Mouse (Mus musculus) CH12.LX (cell line): Measurements from ENCODE around the gene Selp. TPM values are rescaled to one million over a fixed set of nuclear protein-coding genes. Genes with fewer than 3 reads are reported as not detected.

Source experiments
- DNase-seq: peaks from one replicate; pipeline ENCODE4 v3.0.0-alpha.2; 2013; ENCODE audit errors: extremely low read depth
- H3K27ac ChIP-seq: 2 replicates; pipeline ENCODE4 v1.5.1; 2012; ENCODE audit warnings: low read depth, mild to moderate bottlenecking, control low read depth, moderate library complexity; ENCODE audit not compliant: insufficient read depth
- H3K27me3 ChIP-seq: replicated peaks from 2 replicates; pipeline ENCODE3; 2012; ENCODE audit warnings: inconsistent platforms
- H3K36me3 ChIP-seq, 2 experiments: replicated peaks in 1 of 2; 2 replicates each; pipeline versions ENCODE3 to v1.6.1; 2012; ENCODE audit warnings: inconsistent platforms in 1 of 2, low read length in 1 of 2, mild to moderate bottlenecking in 1 of 2, mixed read lengths in 1 of 2, moderate library complexity in 1 of 2; ENCODE audit not compliant: control insufficient read depth in 1 of 2, insufficient read depth in 1 of 2
- H3K4me1 ChIP-seq, 2 experiments: 2 replicates each; pipeline ENCODE4 v1.6.1; 2012; ENCODE audit warnings: inconsistent platforms in 1 of 2, moderate library complexity in 1 of 2; ENCODE audit not compliant: insufficient read depth in 2 of 2, control insufficient read depth in 1 of 2
- H3K4me2 ChIP-seq: 2 replicates; pipeline ENCODE4 v1.6.1; 2012; ENCODE audit warnings: low read depth, mild to moderate bottlenecking, control low read depth; ENCODE audit not compliant: poor library complexity, insufficient read depth, severe bottlenecking
- H3K4me3 ChIP-seq, 3 experiments: fragments of 150-350 bp in 1 of 3; sonication (generic) in 1 of 3; replicated peaks in 1 of 3; 2 replicates each; pipeline versions ENCODE3 to v1.5.1; 2011 to 2012; ENCODE audit warnings: low read depth in 2 of 3, low read length in 2 of 3, mild to moderate bottlenecking in 2 of 3, moderate library complexity in 2 of 3, control low read depth in 1 of 3, improper control_type of control experiment in 1 of 3, inconsistent platforms in 1 of 3, mixed read lengths in 1 of 3; ENCODE audit not compliant: poor library complexity in 1 of 3
- H3K79me2 ChIP-seq: replicated peaks from 2 replicates; pipeline ENCODE4 v1.6.1; 2012; ENCODE audit warnings: mild to moderate bottlenecking, moderate library complexity; ENCODE audit not compliant: control insufficient read depth, poor library complexity, insufficient read depth, severe bottlenecking; ENCODE audit errors: extremely low read depth
- H3K9ac ChIP-seq: 2 replicates; pipeline ENCODE4 v1.6.1; 2012; ENCODE audit warnings: low read depth, mild to moderate bottlenecking, control low read depth, moderate library complexity; ENCODE audit not compliant: insufficient read depth
- H3K9me3 ChIP-seq: replicated peaks from 2 replicates; pipeline ENCODE3; 2012; ENCODE audit warnings: low read length, inconsistent platforms, mixed read lengths
- BHLHE40 ChIP-seq: IDR thresholded peaks from 2 replicates; pipeline ENCODE4 v1.6.1; 2011; ENCODE audit warnings: mild to moderate bottlenecking, low read depth, low read length, improper control_type of control experiment
- CHD1 ChIP-seq: IDR thresholded peaks from 2 replicates; pipeline ENCODE4 v1.6.1; 2012; ENCODE audit warnings: low read depth, low read length, improper control_type of control experiment, inconsistent platforms
- CHD2 ChIP-seq: IDR thresholded peaks from 2 replicates; pipeline ENCODE4 v1.6.1; 2011; ENCODE audit warnings: low read length, improper control_type of control experiment
- CTCF ChIP-seq, 2 experiments: IDR thresholded peaks in 1 of 2; conservative IDR thresholded peaks in 1 of 2; 2 replicates each; pipeline ENCODE4 v1.5.1; 2011 to 2012; ENCODE audit warnings: low read depth in 2 of 2, low read length in 2 of 2, improper control_type of control experiment in 1 of 2, inconsistent platforms in 1 of 2, mild to moderate bottlenecking in 1 of 2, moderate library complexity in 1 of 2
- E2F4 ChIP-seq: IDR thresholded peaks from 2 replicates; pipeline ENCODE4 v1.6.1; 2011; ENCODE audit warnings: low read depth, low read length, improper control_type of control experiment; ENCODE audit not compliant: insufficient replicate concordance
- ELF1 ChIP-seq: IDR thresholded peaks from 2 replicates; pipeline ENCODE4 v1.6.1; 2014; ENCODE audit warnings: low read depth, mild to moderate bottlenecking, inconsistent platforms, low read length, improper control_type of control experiment
- EP300 ChIP-seq: IDR thresholded peaks from 2 replicates; pipeline ENCODE4 v1.6.1; 2011; ENCODE audit warnings: low read length, improper control_type of control experiment
- ETS1 ChIP-seq: conservative IDR thresholded peaks from 2 replicates; pipeline ENCODE4 v1.6.1; 2012; ENCODE audit warnings: low read depth, mild to moderate bottlenecking, inconsistent platforms, low read length, improper control_type of control experiment, moderate library complexity
- GABPA ChIP-seq: IDR thresholded peaks from 2 replicates; pipeline ENCODE4 v1.6.1; 2012; ENCODE audit warnings: low read depth, low read length, improper control_type of control experiment, inconsistent platforms; ENCODE audit not compliant: insufficient replicate concordance
- HCFC1 ChIP-seq: IDR thresholded peaks from 2 replicates; pipeline ENCODE4 v1.6.1; 2012; ENCODE audit warnings: low read depth, mild to moderate bottlenecking, inconsistent platforms, low read length, improper control_type of control experiment
- IRF4 ChIP-seq: IDR thresholded peaks from 2 replicates; pipeline ENCODE4 v1.6.1; 2014; ENCODE audit warnings: low read depth, mild to moderate bottlenecking, inconsistent platforms, low read length, improper control_type of control experiment
- JUN ChIP-seq: IDR thresholded peaks from 2 replicates; pipeline ENCODE4 v1.6.1; 2011; ENCODE audit warnings: low read depth, mild to moderate bottlenecking, low read length, improper control_type of control experiment, moderate library complexity; ENCODE audit not compliant: insufficient read depth
- JUND ChIP-seq: conservative IDR thresholded peaks from 2 replicates; pipeline ENCODE4 v1.6.1; 2011; ENCODE audit warnings: low read depth, low read length, improper control_type of control experiment
- KAT2A ChIP-seq: IDR thresholded peaks from 2 replicates; pipeline ENCODE4 v1.6.1; 2012; ENCODE audit warnings: low read length, improper control_type of control experiment, inconsistent platforms; ENCODE audit not compliant: insufficient replicate concordance
- MAFK ChIP-seq: IDR thresholded peaks from 2 replicates; pipeline ENCODE4 v1.6.1; 2011; ENCODE audit warnings: low read length, improper control_type of control experiment; ENCODE audit not compliant: insufficient replicate concordance
- MAX ChIP-seq: IDR thresholded peaks from 2 replicates; pipeline ENCODE4 v1.6.1; 2011; ENCODE audit warnings: low read length, improper control_type of control experiment
- MAZ ChIP-seq: IDR thresholded peaks from 2 replicates; pipeline ENCODE4 v1.6.1; 2012; ENCODE audit warnings: low read depth, mild to moderate bottlenecking, inconsistent platforms, low read length, improper control_type of control experiment, moderate library complexity
- MEF2A ChIP-seq: IDR thresholded peaks from 2 replicates; pipeline ENCODE4 v1.6.1; 2014; ENCODE audit warnings: low read depth, mild to moderate bottlenecking, inconsistent platforms, low read length, improper control_type of control experiment, borderline replicate concordance
- MXI1 ChIP-seq: IDR thresholded peaks from 2 replicates; pipeline ENCODE4 v1.6.1; 2011; ENCODE audit warnings: mild to moderate bottlenecking, low read depth, low read length, improper control_type of control experiment
- MYC ChIP-seq: IDR thresholded peaks from 2 replicates; pipeline ENCODE4 v1.6.1; 2011; ENCODE audit warnings: low read depth, mild to moderate bottlenecking, improper control_type of control experiment, low read length
- NELFE ChIP-seq: IDR thresholded peaks from 2 replicates; pipeline ENCODE4 v1.6.1; 2011; ENCODE audit warnings: low read depth, low read length, improper control_type of control experiment
- NRF1 ChIP-seq: IDR thresholded peaks from 2 replicates; pipeline ENCODE4 v1.6.1; 2014; ENCODE audit warnings: low read depth, mild to moderate bottlenecking, inconsistent platforms, low read length, improper control_type of control experiment, moderate library complexity
- PAX5 ChIP-seq: IDR thresholded peaks from 2 replicates; pipeline ENCODE4 v1.6.1; 2012; ENCODE audit warnings: low read length, inconsistent platforms, mixed read lengths
- POLR2A ChIP-seq: IDR thresholded peaks from 2 replicates; pipeline ENCODE4 v1.6.1; 2011; ENCODE audit warnings: low read depth, mild to moderate bottlenecking, improper control_type of control experiment, low read length
- POLR2AphosphoS2 ChIP-seq: IDR thresholded peaks from 2 replicates; pipeline ENCODE4 v1.6.1; 2011; ENCODE audit warnings: low read depth, low read length, improper control_type of control experiment
- RAD21 ChIP-seq: IDR thresholded peaks from 2 replicates; pipeline ENCODE4 v1.6.1; 2011; ENCODE audit warnings: low read depth, mild to moderate bottlenecking, low read length, improper control_type of control experiment, moderate library complexity
- RCOR1 ChIP-seq: conservative IDR thresholded peaks from 2 replicates; pipeline ENCODE4 v1.6.1; 2012; ENCODE audit warnings: low read depth, mild to moderate bottlenecking, inconsistent platforms, low read length, improper control_type of control experiment
- SIN3A ChIP-seq: IDR thresholded peaks from 2 replicates; pipeline ENCODE4 v1.6.1; 2012; ENCODE audit warnings: low read length, improper control_type of control experiment, inconsistent platforms
- SMC3 ChIP-seq: IDR thresholded peaks from 2 replicates; pipeline ENCODE4 v1.6.1; 2011; ENCODE audit warnings: low read depth, low read length, improper control_type of control experiment
- TBP ChIP-seq: conservative IDR thresholded peaks from 2 replicates; pipeline ENCODE4 v1.6.1; 2011; ENCODE audit warnings: low read depth, low read length, improper control_type of control experiment
- TCF12 ChIP-seq: IDR thresholded peaks from 2 replicates; pipeline ENCODE4 v1.6.1; 2014; ENCODE audit warnings: low read depth, mild to moderate bottlenecking, inconsistent platforms, low read length, improper control_type of control experiment
- UBTF ChIP-seq: IDR thresholded peaks from 2 replicates; pipeline ENCODE4 v1.6.1; 2012; ENCODE audit warnings: low read depth, mild to moderate bottlenecking, inconsistent platforms, low read length, improper control_type of control experiment, moderate library complexity
- USF1 ChIP-seq: IDR thresholded peaks from 2 replicates; pipeline ENCODE4 v1.6.1; 2014; ENCODE audit warnings: low read depth, mild to moderate bottlenecking, inconsistent platforms, low read length, improper control_type of control experiment
- USF2 ChIP-seq: conservative IDR thresholded peaks from 2 replicates; pipeline ENCODE4 v1.6.1; 2011; ENCODE audit warnings: low read depth, low read length, improper control_type of control experiment
- ZC3H11A ChIP-seq: IDR thresholded peaks from 2 replicates; pipeline ENCODE4 v1.6.1; 2012; ENCODE audit warnings: low read depth, mild to moderate bottlenecking, inconsistent platforms, low read length, improper control_type of control experiment
- ZKSCAN1 ChIP-seq: IDR thresholded peaks from 2 replicates; pipeline ENCODE4 v1.6.1; 2012; ENCODE audit warnings: low read depth, inconsistent platforms, low read length, improper control_type of control experiment, borderline replicate concordance
- ZMIZ1 ChIP-seq: IDR thresholded peaks from 2 replicates; pipeline ENCODE4 v1.6.1; 2012; ENCODE audit warnings: low read depth, mild to moderate bottlenecking, inconsistent platforms, low read length, improper control_type of control experiment
- ZNF384 ChIP-seq: IDR thresholded peaks from 2 replicates; pipeline ENCODE4 v1.6.1; 2012; ENCODE audit warnings: low read depth, low read length, improper control_type of control experiment, inconsistent platforms
- dilution Hi-C: fragments of 300-500 bp; cut with MboI; formaldehyde crosslinking; loops from 2 replicates; pipeline ENCODE4 v1.14.3; 2020; ENCODE audit warnings: low sequenced_read_pairs; ENCODE audit not compliant: extremely low pct_unique_long_range_greater_than_20kb, extremely low pct_ligation_motif_present
- in situ Hi-C: fragments of 300-500 bp; cut with MboI; formaldehyde crosslinking; loops from 3 replicates; pipeline ENCODE4 v1.14.3; 2019; ENCODE audit warnings: low sequenced_read_pairs, low pct_ligation_motif_present, low pct_unique_long_range_greater_than_20kb, mixed read lengths
- polyA plus RNA-seq: library from polyadenylated mRNA; unstranded; fragments of >175 nt; gene quantifications from 2 replicates; pipeline ENCODE4 v1.2.1, GENCODE M21; 2012; ENCODE audit warnings: low read depth; ENCODE audit not compliant: insufficient read length
- total RNA-seq, 2 experiments: library from RNA; depleted of rRNA; stranded (reverse); fragments of 300-350 nt in 1 of 2; fragments of >200 nt in 1 of 2; gene quantifications; 2 replicates each; pipeline ENCODE4 v1.2.3; 2012 to 2014

Gene Selp
- total and polyA plus RNA-seq, 3 experiments, result 0.21 to 0.43 TPM; not detected in 1

DNA sequence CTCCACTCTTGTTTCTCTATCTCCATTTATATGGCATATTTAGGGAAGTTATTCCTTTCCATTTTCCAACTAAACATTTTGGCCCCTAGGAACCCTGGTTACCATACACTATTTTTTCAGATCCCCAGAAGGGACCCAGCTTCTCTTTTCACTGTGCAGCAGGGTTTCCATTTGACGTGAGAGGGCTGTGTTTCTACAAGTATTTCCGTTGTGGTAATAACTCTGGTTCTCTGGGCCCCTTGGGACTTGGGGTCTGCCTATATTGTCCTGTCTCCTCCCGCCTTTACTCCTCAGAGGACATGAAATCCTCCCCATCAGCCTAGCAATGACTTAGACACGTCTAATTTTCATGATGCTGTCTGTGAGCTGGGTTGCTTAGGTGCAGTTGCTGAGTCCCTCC, 24.4 kb downstream of the Selp start:
- dilution Hi-C loops (no loop called here), in situ Hi-C loops (loop anchor here (5.0 kb wide), 1 partner anchor 92 kb away; the partner anchor contains the start of gene Sele)
- H3K9me3 ChIP-seq, result no peaks in the 10 kb centered on the region
- no peaks in the 10 kb centered on the region for H3K36me3 ChIP-seq
- peaks cover 16 to 32% of the 10 kb centered on the region in 2 experiments for H3K4me1 ChIP-seq
- peak; percentile 87 for DNase-seq
- no peak overlapping the region for H3K4me3 ChIP-seq
- TF ChIP-seq MAX, result no peak
- TF ChIP-seq USF2, result no peak
- no peak for TF ChIP-seq TBP
- TF ChIP-seq ZKSCAN1, result no peak
- TF ChIP-seq POLR2A, result no peak
- TF ChIP-seq GABPA, result no peak
- TF ChIP-seq CTCF (conservative IDR thresholded peaks at IDR 0.05 in 1 of 2, IDR thresholded peaks at IDR 0.05 in 1 of 2; ENCODE audit: low read depth in 2 of 2, low read length in 2 of 2), result no peak
- TF ChIP-seq SMC3, result no peak
- TF ChIP-seq RAD21, result no peak
- no peak for TF ChIP-seq TCF12
- 0 out of 2 replicates have a peak, but pooled peaks have one; percentile 30 for TF ChIP-seq ELF1
- TF ChIP-seq MAZ, result peak; percentile 67; the same call in 1 of the 2 replicates
- TF ChIP-seq HCFC1, result no peak
- no peak for TF ChIP-seq NRF1
- no peak for TF ChIP-seq NELFE
- TF ChIP-seq SIN3A, result no peak; the same call in 1 of the 2 replicates
- TF ChIP-seq JUN, result peak; percentile 46; the same call in 1 of the 2 replicates
- TF ChIP-seq POLR2AphosphoS2, result no peak
- TF ChIP-seq EP300, result peak; percentile 85
- no peak for TF ChIP-seq PAX5
- TF ChIP-seq IRF4, result peak; percentile 86
- TF ChIP-seq MXI1, result no peak
- no peak for TF ChIP-seq CHD1
- TF ChIP-seq USF1, result no peak
- no peak for TF ChIP-seq MYC
- no peak for TF ChIP-seq KAT2A
- no peak for TF ChIP-seq ZC3H11A
- TF ChIP-seq E2F4, result no peak
- 0 out of 2 replicates have a peak, but pooled peaks have one; percentile 21 for TF ChIP-seq JUND
- peak; percentile 55 for TF ChIP-seq ZNF384
- 0 out of 2 replicates have a peak, but pooled peaks have one; percentile 60 for TF ChIP-seq RCOR1
- peak; percentile 53; the same call in 1 of the 2 replicates for TF ChIP-seq MEF2A
- peak; percentile 68 for TF ChIP-seq ETS1
- TF ChIP-seq BHLHE40, result peak; percentile 64
- peak; percentile 64; the same call in 1 of the 2 replicates for TF ChIP-seq MAFK
- TF ChIP-seq UBTF, result no peak
- peak; percentile 53; the same call in 1 of the 2 replicates for TF ChIP-seq CHD2
- no peak for TF ChIP-seq ZMIZ1
- peaks cover 39% of the 10 kb centered on the region for H3K27me3 ChIP-seq
- H3K79me2 ChIP-seq, result no peaks in the 10 kb centered on the region
- peak overlapping the region; percentile 69 for H3K4me2 ChIP-seq
- no peak overlapping the region for H3K9ac ChIP-seq
- H3K27ac ChIP-seq, result no peak overlapping the region
